Mouse (Mus musculus): ENCODE data around the gene Pramel1.
A peak's percentile ranks its signal among the peaks of the same experiment; 100 is the strongest.
"Not testable (repeated sequence)": the region's sequence is repeated elsewhere in the genome, so short reads cannot be mapped to it uniquely, and the experiment has no call there.

Gene Pramel1

DNA sequence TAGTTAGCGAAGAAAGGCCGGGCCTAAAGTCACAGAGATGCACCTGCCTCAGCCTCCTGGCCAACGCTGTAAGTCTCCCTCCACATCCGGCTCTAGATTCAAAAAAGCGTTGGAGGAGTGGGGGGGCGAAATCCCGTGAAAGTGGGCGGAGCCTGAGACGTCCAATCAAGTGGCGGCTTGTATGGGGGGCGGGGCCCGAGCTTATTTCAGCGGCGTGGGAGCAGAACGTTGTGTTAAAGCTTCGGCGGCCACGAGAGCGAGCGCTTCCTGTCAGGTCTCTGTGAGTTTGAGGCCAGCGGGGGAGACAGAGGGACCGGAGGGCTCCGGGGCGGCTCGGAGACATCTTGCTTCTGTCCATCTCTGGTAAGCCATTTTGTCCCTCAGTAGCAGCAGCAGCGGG is at the start of gene Pramel1:
TSS of gene Pramel1 (plus strand) at position 248 of the 400 bp plus-strand sequence.
- no peak for DNase-seq (ENCODE audit: low read depth)

GRCm38 (mm10) chr4:143345491-143345890 is 48.7 kb upstream of the Pramel1 start:
- DNase-seq (ENCODE audit: low read depth): not testable (repeated sequence)

DNA sequence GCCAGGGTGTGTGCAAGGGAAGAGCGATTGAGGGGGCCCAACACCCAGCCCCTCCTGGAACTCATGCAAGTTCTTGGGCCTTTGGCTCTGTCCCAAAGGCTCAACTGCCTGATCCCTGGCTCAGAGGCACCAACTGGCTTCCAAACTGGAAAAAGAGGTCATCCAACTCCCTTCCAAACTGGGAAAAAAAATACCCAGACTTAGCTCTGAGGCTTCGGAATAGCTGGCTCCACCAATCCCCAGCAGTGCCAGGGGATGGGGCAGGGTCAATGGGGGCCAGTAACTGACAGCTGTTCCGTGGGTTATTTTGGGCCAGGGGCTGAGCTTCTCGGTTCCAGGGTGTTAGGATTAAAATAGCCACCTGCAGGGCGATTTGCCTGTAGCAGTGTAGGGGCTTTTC is 45.5 kb upstream of the Pramel1 start:
- no peak for DNase-seq (ENCODE audit: low read depth)

DNA sequence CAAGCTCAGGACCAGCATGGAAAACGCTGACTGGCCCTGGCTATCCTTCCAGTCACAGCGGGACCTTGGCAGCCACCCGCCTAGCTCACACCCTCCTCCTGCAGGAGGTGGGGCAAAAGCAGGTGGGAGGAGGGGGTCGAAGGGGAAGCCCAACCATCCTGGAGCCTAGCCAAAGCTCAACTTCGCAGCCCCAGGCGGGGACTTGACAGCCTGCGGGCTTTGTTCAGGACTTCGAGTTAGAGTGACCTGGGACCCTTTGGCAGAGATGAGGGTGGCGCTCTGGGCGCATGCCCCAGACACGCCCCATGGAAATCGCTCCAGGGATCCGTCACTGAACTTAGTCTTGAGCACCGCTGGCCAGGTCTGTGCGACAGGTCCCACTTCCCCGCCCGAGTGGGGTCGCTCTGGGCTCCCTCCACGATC is 44.7 kb upstream of the Pramel1 start, which contains the start of gene Lrrc38:
TSS of gene Lrrc38 (plus strand) at position 274 of the 423 bp plus-strand sequence.
- no peak for DNase-seq (ENCODE audit: low read depth)

GRCm38 (mm10) chr4:143350047-143351015 is 43.9 kb upstream of the Pramel1 start:
- no peak for DNase-seq (ENCODE audit: low read depth)

DNA sequence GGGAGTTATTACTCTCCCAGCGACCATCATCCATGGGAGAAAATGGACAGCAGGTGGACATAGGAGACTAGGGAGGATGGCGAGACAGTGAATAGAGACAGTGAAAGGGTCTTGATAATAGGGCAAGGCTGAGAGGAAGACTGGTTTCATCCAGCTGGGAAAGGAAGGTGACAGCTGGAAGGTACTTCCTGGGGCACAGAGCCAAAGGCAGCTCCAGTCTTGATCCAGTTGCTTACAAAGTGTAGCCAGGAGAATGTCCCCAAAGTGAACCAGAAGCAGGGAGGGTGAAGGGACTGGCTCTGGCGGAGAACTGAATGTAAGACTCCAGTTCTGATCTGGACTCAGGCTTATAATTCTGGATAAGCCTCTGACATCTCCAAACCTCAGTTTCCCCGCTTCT is 41.9 kb upstream of the Pramel1 start:
- no peak for DNase-seq (ENCODE audit: low read depth)

DNA sequence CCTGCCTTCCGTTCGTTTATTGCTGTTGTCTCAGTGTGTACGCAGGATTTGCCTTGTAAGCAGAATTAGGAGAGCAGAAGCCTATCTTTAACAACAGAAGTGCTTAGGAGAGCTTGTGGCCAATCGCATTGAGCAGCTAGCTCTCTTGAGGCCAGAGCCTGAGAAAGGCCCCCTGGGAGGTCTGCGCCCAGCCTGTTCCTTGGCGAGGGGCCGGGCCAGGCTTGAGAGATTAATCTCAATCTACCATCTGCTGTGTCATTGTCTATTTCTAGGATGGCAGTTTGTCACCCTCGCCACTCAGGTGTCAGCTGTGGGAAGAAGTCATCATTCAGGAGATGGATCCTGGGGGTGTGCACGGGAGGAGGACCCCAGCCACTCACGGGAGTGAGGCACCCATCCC is 32.7 kb upstream of the Pramel1 start:
- DNase-seq (ENCODE audit: low read depth): no peak

- DNase-seq (ENCODE audit: low read depth): no peak
Measured at GRCm38 (mm10) chr4:143366415-143367041, 27.7 kb upstream of the Pramel1 start.

GRCm38 (mm10) chr4:143379480-143379879 is 14.7 kb upstream of the Pramel1 start:
- no peak for DNase-seq (ENCODE audit: low read depth)

- DNase-seq (ENCODE audit: low read depth): no peak
Measured at GRCm38 (mm10) chr4:143379931-143380715, 14.1 kb upstream of the Pramel1 start.

DNA sequence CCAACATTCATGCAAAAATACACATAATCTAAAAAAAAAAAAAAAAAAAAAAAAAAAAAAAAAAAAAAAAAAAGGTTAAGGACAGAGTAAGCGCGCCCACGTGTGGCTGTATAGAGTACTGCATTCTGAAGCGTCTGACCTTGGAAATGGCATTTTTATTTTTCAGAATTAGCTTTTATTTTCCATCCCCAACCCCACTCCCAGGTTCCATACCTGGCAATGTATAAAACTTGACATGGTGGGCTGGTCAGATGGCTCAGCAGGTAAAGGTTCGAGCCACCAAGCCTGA is 13.6 kb upstream of the Pramel1 start:
- peak; percentile 13 for DNase-seq (ENCODE audit: low read depth)

DNA sequence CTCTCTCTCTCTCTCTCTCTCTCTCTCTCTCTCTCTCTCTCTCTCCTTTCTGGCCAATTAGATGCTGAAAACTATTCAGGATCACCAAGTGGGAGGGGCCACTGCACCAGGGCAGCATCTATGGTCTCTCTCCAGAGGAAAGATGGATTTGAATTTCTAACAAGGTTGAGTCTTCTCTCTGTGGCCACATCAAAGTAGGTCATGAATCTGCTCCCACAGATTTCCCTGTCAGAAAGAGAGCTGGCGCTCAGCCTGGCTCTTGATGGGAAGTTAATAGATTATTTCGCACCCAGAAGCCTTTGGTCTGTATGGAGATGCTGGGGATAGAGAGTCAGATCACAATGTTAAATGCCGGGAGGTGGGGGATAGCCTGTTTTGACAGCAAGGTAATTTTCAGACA is 12.1 kb upstream of the Pramel1 start:
- DNase-seq (ENCODE audit: low read depth): no peak

- no peak for DNase-seq (ENCODE audit: low read depth)
Measured at GRCm38 (mm10) chr4:143383646-143384045, 10.6 kb upstream of the Pramel1 start.

DNA sequence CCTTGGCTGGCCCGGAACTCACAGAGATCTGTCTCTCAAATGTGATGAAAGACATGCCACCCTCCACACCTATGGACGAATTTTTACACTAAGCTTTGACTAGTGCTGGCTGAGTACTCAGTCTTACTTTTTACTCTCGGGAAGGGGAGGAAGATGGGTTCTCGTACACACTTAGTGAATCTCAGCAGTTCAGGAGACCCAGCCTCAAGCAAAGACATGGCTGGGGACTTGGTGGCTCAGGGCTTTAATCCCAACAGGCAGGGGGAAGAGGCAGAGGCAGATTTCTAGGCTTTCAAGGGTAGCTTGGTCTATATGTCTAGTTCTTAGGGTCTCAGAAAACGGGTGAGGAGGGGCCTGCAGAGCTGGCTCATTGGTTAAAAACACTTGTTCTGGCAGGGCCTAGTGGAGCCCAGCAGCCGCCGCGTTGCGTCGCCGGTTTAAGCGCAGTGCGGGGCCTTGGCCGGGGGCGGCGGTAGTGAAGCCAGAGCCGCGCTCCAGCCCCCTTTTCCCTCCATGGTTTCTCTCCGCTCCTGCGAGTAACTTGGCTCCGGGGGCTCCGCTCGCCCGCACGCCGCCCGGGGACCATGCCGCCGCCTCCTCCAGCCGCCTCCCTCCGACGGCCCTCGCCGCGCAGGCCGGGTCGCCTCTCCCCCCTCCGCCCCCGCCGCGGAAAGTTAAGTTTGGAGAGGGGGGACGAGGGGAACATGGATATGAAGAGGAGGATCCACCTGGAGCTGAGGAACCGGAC is 5.1 kb upstream of the Pramel1 start:
- no peak for DNase-seq (ENCODE audit: low read depth)

GRCm38 (mm10) chr4:143411566-143412218 is 17.5 kb downstream of the Pramel1 start:
- DNase-seq (ENCODE audit: low read depth): no peak

DNA sequence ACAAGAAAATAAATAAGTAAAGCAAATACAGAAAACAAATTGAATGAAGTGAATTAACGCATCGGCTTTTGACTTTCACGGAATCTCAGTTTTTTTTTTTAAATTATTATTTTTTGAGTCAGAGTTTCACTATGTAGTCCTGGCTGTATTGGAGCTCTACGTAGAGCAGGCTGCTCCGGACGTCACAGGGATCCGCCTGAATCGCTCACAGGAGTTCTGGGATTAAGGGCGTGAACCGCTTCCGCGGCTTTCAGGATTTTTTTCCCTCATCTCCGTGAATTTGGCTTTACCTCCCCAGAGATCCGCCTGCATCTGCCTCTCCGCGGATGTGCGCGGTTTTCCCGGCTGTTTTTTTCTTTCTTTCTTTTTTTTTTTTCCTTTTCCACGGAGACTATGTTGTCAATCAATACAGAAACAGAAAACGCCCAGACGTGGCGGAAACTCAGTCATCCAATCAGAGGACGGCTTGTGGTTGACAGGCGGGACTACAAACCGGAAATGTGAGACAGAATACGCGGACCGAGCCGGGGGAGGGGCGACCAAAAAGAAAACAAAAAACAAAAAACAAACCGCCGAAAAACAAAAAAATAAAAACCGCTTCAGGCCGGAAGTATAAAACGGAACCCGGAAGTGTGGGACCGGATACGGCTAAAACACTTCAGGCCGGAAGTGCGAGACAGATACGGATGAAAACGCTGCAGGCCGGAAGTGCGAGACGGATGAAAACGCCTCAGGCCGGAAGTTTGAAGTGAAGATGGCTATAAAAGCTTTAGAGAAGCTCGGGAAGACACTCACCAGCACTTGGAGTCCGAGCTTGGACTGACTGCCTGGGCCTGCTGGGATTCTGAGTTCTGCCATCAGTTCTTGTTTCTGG is 18.2 kb downstream of the Pramel1 start, which contains the start of gene Pramef8:
TSS of gene Pramef8 (plus strand) at position 208 of the 874 bp plus-strand sequence.
- peak; percentile 83 for DNase-seq (ENCODE audit: low read depth)

DNA sequence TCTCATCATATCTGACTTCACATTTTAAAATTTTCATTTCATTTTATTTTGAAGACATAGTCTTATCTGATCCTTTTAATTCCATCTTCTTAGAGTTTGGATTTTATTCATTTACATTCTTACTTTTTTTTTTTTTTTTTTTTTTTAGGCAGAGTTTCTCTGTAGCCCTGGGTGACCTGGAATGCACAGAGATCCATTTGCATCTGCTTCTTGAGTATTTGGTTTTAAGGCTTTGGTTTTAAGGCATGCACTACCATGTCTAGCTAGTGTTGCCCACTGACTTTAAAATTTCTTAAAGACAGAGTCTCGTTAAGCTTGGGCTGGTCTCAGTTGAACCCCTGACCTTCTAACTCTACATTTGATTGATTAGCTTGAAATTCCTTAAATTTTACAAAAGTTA is 19.4 kb downstream of the Pramel1 start:
- DNase-seq (ENCODE audit: low read depth): no peak

GRCm38 (mm10) chr4:143414121-143414520 is 19.9 kb downstream of the Pramel1 start:
- DNase-seq (ENCODE audit: low read depth): no peak

- not testable (repeated sequence) for DNase-seq (ENCODE audit: low read depth)
Measured at GRCm38 (mm10) chr4:143426770-143427169, 32.5 kb downstream of the Pramel1 start.

Measured in c-Kit-positive CD71-positive TER-119-negative erythroid progenitor cells, embryonic 14.5 days (primary cell).